Mouse (Mus musculus) kidney, adult 2 months (tissue): ENCODE measurements around the gene Mcts1. TPM values are rescaled to one million over a fixed set of nuclear protein-coding genes. Genes with fewer than 3 reads are reported as not detected.

Source experiments
- DNase-seq: peaks from one replicate; pipeline ENCODE4 v3.0.0; 2021
- H3K27ac ChIP-seq: fragments of 200-500 bp; 2 replicates; pipeline ENCODE4 v1.5.1; 2012; ENCODE audit warnings: low read depth, low read length, control low read depth, inconsistent platforms; ENCODE audit not compliant: insufficient read depth
- H3K27me3 ChIP-seq: fragments of 200-500 bp; replicated peaks from 2 replicates; pipeline ENCODE4 v1.6.1; 2012; ENCODE audit warnings: mild to moderate bottlenecking, moderate library complexity, low read length, inconsistent platforms; ENCODE audit not compliant: control insufficient read depth, insufficient read depth
- H3K36me3 ChIP-seq: fragments of 200-500 bp; 2 replicates; pipeline ENCODE4 v1.6.1; 2012; ENCODE audit warnings: mild to moderate bottlenecking, moderate library complexity, low read length, inconsistent platforms; ENCODE audit not compliant: control insufficient read depth, insufficient read depth
- H3K4me1 ChIP-seq: fragments of 200-500 bp; 2 replicates; pipeline ENCODE4 v1.6.1; 2011; ENCODE audit warnings: low read length; ENCODE audit not compliant: control insufficient read depth, insufficient read depth
- H3K4me3 ChIP-seq: fragments of 200-500 bp; 2 replicates; pipeline ENCODE4 v1.5.1; 2011; ENCODE audit warnings: mild to moderate bottlenecking, low read depth, low read length, control low read depth; ENCODE audit not compliant: insufficient read depth
- CTCF ChIP-seq: fragments of 200-500 bp; conservative IDR thresholded peaks from 2 replicates; pipeline ENCODE4 v1.5.1; 2011; ENCODE audit warnings: low read depth, mild to moderate bottlenecking, control low read depth, low read length, moderate library complexity, mixed read lengths; ENCODE audit not compliant: insufficient read depth, insufficient read length
- POLR2A ChIP-seq: fragments of 200-500 bp; IDR thresholded peaks from one replicate; pipeline ENCODE4 v1.6.1; 2011; ENCODE audit warnings: low read depth, low read length, control low read depth
- WGBS: fragments of 180-500 bp; shearing (Covaris S2); methylation state at CpG from one replicate; pipeline ENCODE4 v1.1.7; 2018; 5-methylcytosine and 5-hydroxymethylcytosine counted together
- polyA plus RNA-seq: library from polyadenylated mRNA; depleted of rRNA; stranded (reverse); fragments of >200 nt; gene quantifications from 2 replicates; pipeline ENCODE4 v1.2.3, GENCODE M21; 2012

Gene Mcts1
- polyA plus RNA-seq, 1 experiment = 13.5 TPM

- Histone ChIP-seq H3K4me3 (no peak within 1 kb of the TSS), H3K27ac (no peak within 1 kb of the TSS), H3K36me3 (no peaks in the 10 kb centered on the region), H3K27me3 (no peaks in the 10 kb centered on the region), H3K4me1 (no peaks in the 10 kb centered on the region)
- TF ChIP-seq POLR2A (no peak), CTCF (no peak)
- no peak for DNase-seq
- WGBS = 92% methylated on average over 15 of the region's 15 CpGs
Measured at GRCm38 (mm10) chrX:38576078-38576477, 24.3 kb upstream of the Mcts1 start, which contains the start of gene Cul4b. Gene Cul4b (minus strand): TSS chrX:38576196.

GRCm38 (mm10) chrX:38581140-38581539 lies 19.2 kb upstream of the Mcts1 start:
- TF ChIP-seq CTCF (no peak), POLR2A (no peak)
- WGBS = 93% methylated on average over 1 of the region's 1 CpGs

GRCm38 (mm10) chrX:38583261-38583660 lies 17.1 kb upstream of the Mcts1 start:
- H3K4me1 ChIP-seq = no peaks in the 10 kb centered on the region
- TF ChIP-seq CTCF (no peak), POLR2A (no peak)
- no peaks in the 10 kb centered on the region for H3K27me3 ChIP-seq
- no peak overlapping the region for H3K27ac ChIP-seq
- H3K36me3 ChIP-seq = no peaks in the 10 kb centered on the region
- no peak overlapping the region for H3K4me3 ChIP-seq
- no peak for DNase-seq

More at GRCm38 (mm10) chrX:38581140-38581539, 19.2 kb upstream of the Mcts1 start:
- no peak overlapping the region for H3K27ac ChIP-seq
- H3K4me1 ChIP-seq = no peaks in the 10 kb centered on the region
- H3K36me3 ChIP-seq = no peaks in the 10 kb centered on the region
- no peak for DNase-seq
- no peaks in the 10 kb centered on the region for H3K27me3 ChIP-seq
- no peak overlapping the region for H3K4me3 ChIP-seq

- H3K27ac ChIP-seq = peak overlapping the region; percentile 50
Measured at GRCm38 (mm10) chrX:38589827-38590226, 10.6 kb upstream of the Mcts1 start.

GRCm38 (mm10) chrX:38591749-38592148 lies 8.6 kb upstream of the Mcts1 start:
- no peak for DNase-seq
- Histone ChIP-seq H3K36me3 (no peaks in the 10 kb centered on the region), H3K27me3 (no peaks in the 10 kb centered on the region), H3K4me1 (peaks cover 5% of the 10 kb centered on the region; the same call in 1 of the 2 replicates), H3K27ac (no peak overlapping the region), H3K4me3 (no peak overlapping the region)
- TF ChIP-seq CTCF (no peak), POLR2A (no peak)
- WGBS = 93% methylated on average over 3 of the region's 3 CpGs

More at GRCm38 (mm10) chrX:38589827-38590226, 10.6 kb upstream of the Mcts1 start:
- peak; percentile 67 for DNase-seq
- Histone ChIP-seq H3K27me3 (no peaks in the 10 kb centered on the region), H3K4me1 (peaks cover 5% of the 10 kb centered on the region; the same call in 1 of the 2 replicates), H3K36me3 (no peaks in the 10 kb centered on the region), H3K4me3 (no peak overlapping the region)
- TF ChIP-seq POLR2A = no peak
- WGBS = 11% methylated on average over 2 of the region's 4 CpGs

GRCm38 (mm10) chrX:38593180-38593889 lies 7.0 kb upstream of the Mcts1 start:
- no peak overlapping the region for H3K27ac ChIP-seq
- TF ChIP-seq CTCF (no peak), POLR2A (no peak)
- no peak for DNase-seq
- 48% methylated on average over 5 of the region's 5 CpGs for WGBS
- H3K4me1 ChIP-seq = peaks cover 5% of the 10 kb centered on the region; the same call in 1 of the 2 replicates
- H3K36me3 ChIP-seq = no peaks in the 10 kb centered on the region
- no peaks in the 10 kb centered on the region for H3K27me3 ChIP-seq
- H3K4me3 ChIP-seq = no peak overlapping the region

- Histone ChIP-seq H3K27ac (peak overlapping the region; percentile 72), H3K27me3 (no peaks in the 10 kb centered on the region), H3K4me1 (no peaks in the 10 kb centered on the region), H3K36me3 (no peaks in the 10 kb centered on the region), H3K4me3 (peak overlapping the region; percentile 67)
- WGBS = 1% methylated on average over 3 of the region's 3 CpGs
- peak; percentile 34 for DNase-seq
- TF ChIP-seq CTCF = no peak
- no peak for TF ChIP-seq POLR2A
Measured at GRCm38 (mm10) chrX:38600995-38601369, 604 bp downstream of the Mcts1 start.
